ENCODE assay signal across 8 mouse cellular contexts in the genomic region with DNA sequence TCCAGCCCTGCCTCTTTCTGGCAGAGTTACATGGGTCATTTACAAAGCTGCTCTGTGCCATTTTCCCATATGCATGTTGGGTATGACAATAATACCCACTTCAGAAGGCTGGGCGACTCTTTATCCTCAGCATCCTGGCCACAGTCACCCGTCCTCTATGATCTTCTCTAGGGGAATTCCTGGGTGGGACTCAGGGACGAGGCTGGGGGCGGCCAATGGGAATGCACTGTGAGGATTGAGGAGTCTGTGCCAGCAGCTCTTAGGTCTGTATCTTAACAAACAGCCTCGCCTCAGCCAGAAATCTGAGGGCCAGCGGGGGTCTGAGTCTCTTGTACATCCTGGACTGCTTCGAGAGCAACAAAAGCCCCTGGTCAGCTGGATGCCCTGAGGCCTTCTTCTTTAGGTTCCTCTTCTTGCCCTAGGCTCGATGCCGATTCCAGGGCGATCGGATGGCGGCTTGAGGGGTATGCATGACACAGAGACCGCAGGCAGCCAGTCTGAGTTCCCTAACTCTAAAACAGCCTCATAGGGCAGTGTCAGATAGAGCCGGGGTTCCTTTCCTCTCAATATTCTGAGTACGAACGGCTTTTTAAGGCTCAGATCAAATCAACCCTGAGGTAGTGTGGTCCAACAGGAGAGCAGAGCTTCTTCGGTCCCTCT. TPM values are rescaled to one million over a fixed set of nuclear protein-coding genes. Genes with fewer than 3 reads are reported as not detected.
DNase-seq lines count a peak whose midpoint lies in the region; ATAC-seq and TF ChIP-seq lines count a peak whose summit lies in the region.

No protein-coding gene starts in this region.

- H3K4me1 ChIP-seq in heart, embryonic 10.5 days = peaks cover 95% of the 10 kb centered on the region
- H3K4me1 ChIP-seq in bone marrow, adult 2 months (ENCODE audit: control insufficient read depth, insufficient read depth, low read length) = no peaks in the 10 kb centered on the region; the same call in none of the 2 replicates
- H3K4me1 ChIP-seq in heart, postnatal 0 days (ENCODE audit: control insufficient read depth, insufficient read depth) = peaks cover 79% of the 10 kb centered on the region
- peaks cover 68% of the 10 kb centered on the region for H3K4me1 ChIP-seq in liver, postnatal 0 days (ENCODE audit: insufficient read depth)

- H3K27ac ChIP-seq in heart, embryonic 10.5 days = peak overlapping the region; percentile 90
- H3K27ac ChIP-seq in bone marrow, adult 2 months (ENCODE audit: control insufficient read depth, insufficient read depth, low read depth, low read length, poor library complexity) = peak overlapping the region; percentile 25; the same call in 1 of the 2 replicates
- peak overlapping the region; percentile 65 for H3K27ac ChIP-seq in heart, postnatal 0 days (ENCODE audit: low read depth)
- peak overlapping the region; percentile 84 for H3K27ac ChIP-seq in liver, postnatal 0 days (ENCODE audit: low read depth)

- TF ChIP-seq EP300 in heart, postnatal 0 days (IDR thresholded peaks at IDR 0.05; ENCODE audit: low read depth) = no peak; the same call in 1 of the 2 replicates
- TF ChIP-seq EP300 in liver, postnatal 0 days (IDR thresholded peaks at IDR 0.05; ENCODE audit: low read depth) = no peak

- no peak for TF ChIP-seq POLR2A in bone marrow, adult 2 months (IDR thresholded peaks at IDR 0.05; ENCODE audit: borderline replicate concordance, control insufficient read depth, low read depth, low read length)

- H3K36me3 ChIP-seq in heart, embryonic 10.5 days = peaks cover 18% of the 10 kb centered on the region
- peaks cover 8% of the 10 kb centered on the region for H3K36me3 ChIP-seq in heart, postnatal 0 days (replicated peaks; ENCODE audit: control insufficient read depth, insufficient read depth, low read length)
- peaks cover 4% of the 10 kb centered on the region for H3K36me3 ChIP-seq in liver, postnatal 0 days (replicated peaks; ENCODE audit: insufficient read depth, low read length)

- 49% methylated on average over 17 of the region's 17 CpGs for WGBS in heart, embryonic 10.5 days
- 19% methylated on average over 17 of the region's 17 CpGs for WGBS in bone marrow, adult 2 months
- WGBS in heart, postnatal 0 days = 35% methylated on average over 17 of the region's 17 CpGs
- WGBS in liver, postnatal 0 days (ENCODE audit: insufficient replicate concordance) = 34% methylated on average over 17 of the region's 17 CpGs

- H3K27me3 ChIP-seq in heart, embryonic 10.5 days (ENCODE audit: insufficient read depth, poor library complexity, severe bottlenecking) = no peaks in the 10 kb centered on the region
- H3K27me3 ChIP-seq in heart, postnatal 0 days (ENCODE audit: control insufficient read depth, insufficient read depth, low read length) = no peaks in the 10 kb centered on the region
- H3K27me3 ChIP-seq in liver, postnatal 0 days (ENCODE audit: insufficient read depth, low read length) = peaks cover 11% of the 10 kb centered on the region; the same call in 1 of the 2 replicates

- H3K9ac ChIP-seq in heart, postnatal 0 days (replicated peaks; ENCODE audit: low read depth, low read length) = peak overlapping the region; percentile 64
- H3K9ac ChIP-seq in liver, postnatal 0 days (replicated peaks) = peak overlapping the region; percentile 70

- ATAC-seq in heart, postnatal 0 days (ENCODE audit: insufficient read depth, low read depth) = no peak
- ATAC-seq in liver, postnatal 0 days = no peak

- peak overlapping the region; percentile 93 for H3K4me2 ChIP-seq in heart, postnatal 0 days (ENCODE audit: low read depth, low read length)
- peak overlapping the region; percentile 91 for H3K4me2 ChIP-seq in liver, postnatal 0 days (ENCODE audit: low read depth, low read length)

- peak overlapping the region; percentile 80 for H3K4me3 ChIP-seq in heart, embryonic 10.5 days
- no peak overlapping the region for H3K4me3 ChIP-seq in bone marrow, adult 2 months (replicated peaks; ENCODE audit: control insufficient read depth, low read depth, low read length)
- peak overlapping the region; percentile 62 for H3K4me3 ChIP-seq in heart, postnatal 0 days (ENCODE audit: low read depth, low read length)
- H3K4me3 ChIP-seq in liver, postnatal 0 days (ENCODE audit: low read depth, low read length) = peak overlapping the region; percentile 58

- no peaks in the 10 kb centered on the region for H3K9me3 ChIP-seq in heart, embryonic 10.5 days
- no peaks in the 10 kb centered on the region for H3K9me3 ChIP-seq in heart, postnatal 0 days (replicated peaks; ENCODE audit: control insufficient read depth, low read length)
- no peaks in the 10 kb centered on the region for H3K9me3 ChIP-seq in liver, postnatal 0 days (ENCODE audit: low read length)

- no peak for TF ChIP-seq CTCF in bone marrow, adult 2 months (IDR thresholded peaks at IDR 0.05; ENCODE audit: control insufficient read depth, insufficient read depth, low read length)
- TF ChIP-seq CTCF in heart, postnatal 0 days (IDR thresholded peaks at IDR 0.05; ENCODE audit: low read depth) = no peak
- no peak for TF ChIP-seq CTCF in liver, postnatal 0 days (IDR thresholded peaks at IDR 0.05; ENCODE audit: low read depth)

- DNase-seq in heart, embryonic 10.5 days (ENCODE audit: low spot score) = no peak
- no peak for DNase-seq in heart, postnatal 4 days
- no peak for DNase-seq in heart, postnatal 0 days (ENCODE audit: low spot score)
- no peak for DNase-seq in liver, postnatal 0 days
- DNase-seq in embryo, embryonic 10 days (ENCODE audit: low spot score) = no peak
- no peak for DNase-seq in frontal cortex, postnatal 36 days (ENCODE audit: low spot score in 2 of 2)
- DNase-seq in layer of hippocampus, postnatal 14 days (ENCODE audit: low spot score in 2 of 2) = no peak

RNA-seq across cellular contexts. Expression of a gene that starts 8.2 kb away (rescaled TPM):
- 106 and 117 TPM in 2 replicates for polyA plus RNA-seq in heart, embryonic 10.5 days (2016; fragmentation: Nextera tagmentation; extraction: Ambion mirVana)
- 100 to 1,000 TPM; 132 to 137 TPM for total RNA-seq in heart, postnatal 4 days (2021)
- polyA plus RNA-seq in bone marrow, adult 2 months (2011; ENCODE audit: insufficient read depth, insufficient read length, low replicate concordance, missing spikeins) = 11.1 and 30.9 TPM in 2 replicates
- 153 and 199 TPM in 2 replicates for total RNA-seq in heart, postnatal 0 days (2014; rRNA removed; ENCODE audit: low replicate concordance)
- polyA plus RNA-seq in heart, postnatal 0 days (2015; fragmentation: Nextera tagmentation; extraction: Ambion mirVana) = 51.6 and 54.5 TPM in 2 replicates
- polyA plus RNA-seq in liver, postnatal 0 days (2015; fragmentation: Nextera tagmentation; extraction: Ambion mirVana) = 27.2 and 29.7 TPM in 2 replicates
- 10 to 100 TPM; 60.1 to 74.0 TPM for total RNA-seq in layer of hippocampus, postnatal 14 days (2021)

RNA-seq across cellular contexts. Expression of a gene that starts 23.0 kb away (rescaled TPM):
- 4.2 and 4.8 TPM in 2 replicates for polyA plus RNA-seq in heart, embryonic 10.5 days (2016; fragmentation: Nextera tagmentation; extraction: Ambion mirVana)
- 1 to 10 TPM; 4.1 to 5.4 TPM for total RNA-seq in heart, postnatal 4 days (2021)
- 5.7 and 7.6 TPM in 2 replicates for polyA plus RNA-seq in bone marrow, adult 2 months (2011; ENCODE audit: insufficient read depth, insufficient read length, low replicate concordance, missing spikeins)
- total RNA-seq in heart, postnatal 0 days (2014; rRNA removed; ENCODE audit: low replicate concordance) = 1.0 and 4.9 TPM in 2 replicates
- 2.5 and 2.6 TPM in 2 replicates for polyA plus RNA-seq in heart, postnatal 0 days (2015; fragmentation: Nextera tagmentation; extraction: Ambion mirVana)
- 0.66 and 0.81 TPM in 2 replicates for polyA plus RNA-seq in liver, postnatal 0 days (2015; fragmentation: Nextera tagmentation; extraction: Ambion mirVana)
- total RNA-seq in layer of hippocampus, postnatal 14 days (2021) = 10 to 100 TPM; 23.2 to 24.9 TPM

RNA-seq across cellular contexts. Expression of a gene that starts 23.9 kb away (rescaled TPM):
- 23.1 and 23.5 TPM in 2 replicates for polyA plus RNA-seq in heart, embryonic 10.5 days (2016; fragmentation: Nextera tagmentation; extraction: Ambion mirVana)
- 10 to 100 TPM in 1 of 2 experiments, 1 to 10 TPM in 1; 8.7 to 10.3 TPM for total RNA-seq in heart, postnatal 4 days (2021)
- 8.1 and 13.6 TPM in 2 replicates for polyA plus RNA-seq in bone marrow, adult 2 months (2011; ENCODE audit: insufficient read depth, insufficient read length, low replicate concordance, missing spikeins)
- total RNA-seq in heart, postnatal 0 days (2014; rRNA removed; ENCODE audit: low replicate concordance) = 15.2 and 19.2 TPM in 2 replicates
- 14.5 and 14.8 TPM in 2 replicates for polyA plus RNA-seq in heart, postnatal 0 days (2015; fragmentation: Nextera tagmentation; extraction: Ambion mirVana)
- 2.6 and 2.7 TPM in 2 replicates for polyA plus RNA-seq in liver, postnatal 0 days (2015; fragmentation: Nextera tagmentation; extraction: Ambion mirVana)
- 10 to 100 TPM; 29.9 to 35.5 TPM for total RNA-seq in layer of hippocampus, postnatal 14 days (2021)

RNA-seq across cellular contexts. Expression of a gene that starts 31.9 kb away (rescaled TPM):
- 25.4 and 26.4 TPM in 2 replicates for polyA plus RNA-seq in heart, embryonic 10.5 days (2016; fragmentation: Nextera tagmentation; extraction: Ambion mirVana)
- total RNA-seq in heart, postnatal 4 days (2021) = 10 to 100 TPM; 28.8 to 28.9 TPM
- 6.1 and 14.6 TPM in 2 replicates for polyA plus RNA-seq in bone marrow, adult 2 months (2011; ENCODE audit: insufficient read depth, insufficient read length, low replicate concordance, missing spikeins)
- 7.1 and 55.2 TPM in 2 replicates for total RNA-seq in heart, postnatal 0 days (2014; rRNA removed; ENCODE audit: low replicate concordance)
- polyA plus RNA-seq in heart, postnatal 0 days (2015; fragmentation: Nextera tagmentation; extraction: Ambion mirVana) = 18.6 and 18.9 TPM in 2 replicates
- polyA plus RNA-seq in liver, postnatal 0 days (2015; fragmentation: Nextera tagmentation; extraction: Ambion mirVana) = 2.1 and 2.4 TPM in 2 replicates
- 1 to 10 TPM; 3.5 to 5.4 TPM for total RNA-seq in layer of hippocampus, postnatal 14 days (2021)

RNA-seq across cellular contexts. Expression of a gene that starts 38.9 kb away (rescaled TPM):
- 12.4 and 23.5 TPM in 2 replicates for polyA plus RNA-seq in heart, embryonic 10.5 days (2016; fragmentation: Nextera tagmentation; extraction: Ambion mirVana)
- total RNA-seq in heart, postnatal 4 days (2021) = 10 to 100 TPM; 51.4 to 54.7 TPM
- 42.6 and 54.0 TPM in 2 replicates for polyA plus RNA-seq in bone marrow, adult 2 months (2011; ENCODE audit: insufficient read depth, insufficient read length, low replicate concordance, missing spikeins)
- 65.1 and 98.4 TPM in 2 replicates for total RNA-seq in heart, postnatal 0 days (2014; rRNA removed; ENCODE audit: low replicate concordance)
- 27.4 and 27.7 TPM in 2 replicates for polyA plus RNA-seq in heart, postnatal 0 days (2015; fragmentation: Nextera tagmentation; extraction: Ambion mirVana)
- polyA plus RNA-seq in liver, postnatal 0 days (2015; fragmentation: Nextera tagmentation; extraction: Ambion mirVana) = 13.9 and 18.1 TPM in 2 replicates
- 100 to 1,000 TPM; 157 to 167 TPM for total RNA-seq in layer of hippocampus, postnatal 14 days (2021)

Comparison
In these comparisons a context has a peak if more than half of its experiments do, and no peak if none do; other contexts are left out.
1. H3K27ac ChIP-seq: peak in every context shown above with its lines; median percentile 90 in heart, embryonic 10.5 days; 84 in liver, postnatal 0 days; 65 in heart, postnatal 0 days; 25 in bone marrow, adult 2 months.